Mouse (Mus musculus): ENCODE measurements around the gene Gm18596.
"Not testable (repeated sequence)": the region's sequence is repeated elsewhere in the genome, so short reads cannot be mapped to it uniquely, and the experiment has no call there.

Gene Gm18596

GRCm38 (mm10) chr10:77711157-77711556, 31.3 kb downstream of the Gm18596 start, which contains the start of gene Gm10024:
TSS of gene Gm10024 (plus strand) at chr10:77711457.
- not testable (repeated sequence) for DNase-seq (ENCODE audit: low spot score)

GRCm38 (mm10) chr10:77709831-77710230, 32.6 kb downstream of the Gm18596 start:
- DNase-seq (ENCODE audit: low spot score), result no peak

DNA sequence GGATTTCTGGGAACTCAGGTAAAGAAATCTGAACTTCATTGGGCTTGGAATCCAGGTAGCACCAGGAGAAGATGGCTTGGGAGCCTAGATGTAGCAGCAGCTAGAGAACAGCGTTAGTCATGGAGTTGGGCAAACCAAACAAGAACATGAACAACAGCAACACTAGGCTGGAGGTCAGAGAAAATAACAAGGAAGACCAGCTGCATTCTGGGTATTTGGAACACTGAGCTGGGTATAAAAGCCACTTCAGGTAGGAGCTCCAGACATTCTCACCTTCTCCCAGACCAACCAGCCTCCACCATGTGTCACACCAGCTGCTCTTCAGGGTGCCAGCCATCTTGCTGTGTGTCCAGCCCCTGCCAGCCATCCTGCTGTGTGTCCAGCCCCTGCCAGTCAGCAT, 36.1 kb downstream of the Gm18596 start, which contains the start of gene Gm10272:
Gene Gm10272, plus strand, starts transcription at position 301 of the 400 bp plus-strand sequence.
- no peak for DNase-seq (ENCODE audit: low spot score)

- no peak for DNase-seq (ENCODE audit: low spot score)
Measured at GRCm38 (mm10) chr10:77697133-77697532, 45.3 kb downstream of the Gm18596 start, which contains the start of gene Gm9508. TSS of gene Gm9508 (minus strand) at chr10:77697233.

Measured in urinary bladder, postnatal 10 days (tissue).